Mouse (Mus musculus) thymus, postnatal 25 days (tissue): ENCODE results near the gene Astn2.

Source experiments
- DNase-seq: peaks from one replicate; pipeline ENCODE4 v3.0.0; 2022

Gene Astn2

GRCm38 (mm10) chr4:66310315-66311020 lies 93.9 kb downstream of the Astn2 start:
- DNase-seq, result no peak

- DNase-seq, result no peak
These were observed 98.0 kb downstream of the Astn2 start for GRCm38 (mm10) chr4:66306377-66306776.

DNA sequence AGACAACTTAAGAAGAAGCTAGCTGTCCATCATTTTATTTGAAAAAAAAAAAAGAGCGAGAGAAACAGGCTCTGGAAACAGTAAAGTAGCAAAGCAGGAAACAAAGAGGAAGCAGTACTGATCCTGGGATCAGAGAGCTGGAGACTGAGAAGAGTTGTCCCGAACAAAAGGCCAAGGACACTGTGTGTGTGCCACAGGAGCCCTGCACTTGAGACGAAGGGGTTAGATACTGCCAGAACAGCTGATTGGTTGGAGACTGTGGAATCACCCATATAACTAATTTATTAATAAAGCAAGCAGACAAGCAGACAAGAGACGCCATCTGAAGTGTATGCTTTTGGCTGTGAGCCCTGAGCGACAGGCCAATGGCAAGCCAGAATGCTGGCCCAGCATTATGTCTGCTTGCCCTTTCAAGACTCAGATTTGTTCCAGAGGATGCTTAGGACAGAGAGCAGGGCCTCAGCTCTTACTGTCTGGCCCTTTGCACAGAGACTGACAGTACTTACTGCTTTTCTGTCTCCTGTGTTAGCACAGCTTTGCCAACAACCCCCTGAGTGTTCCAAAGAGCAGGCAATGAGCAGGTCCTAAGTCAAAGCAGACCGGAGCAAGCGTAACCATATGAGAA lies 101.6 kb downstream of the Astn2 start:
- DNase-seq, result no peak

GRCm38 (mm10) chr4:66285034-66285433 lies 119.4 kb downstream of the Astn2 start:
- no peak for DNase-seq

GRCm38 (mm10) chr4:66276096-66276495 lies 128.3 kb downstream of the Astn2 start:
- no peak for DNase-seq

GRCm38 (mm10) chr4:66271550-66272117 lies 132.8 kb downstream of the Astn2 start:
- no peak for DNase-seq

DNA sequence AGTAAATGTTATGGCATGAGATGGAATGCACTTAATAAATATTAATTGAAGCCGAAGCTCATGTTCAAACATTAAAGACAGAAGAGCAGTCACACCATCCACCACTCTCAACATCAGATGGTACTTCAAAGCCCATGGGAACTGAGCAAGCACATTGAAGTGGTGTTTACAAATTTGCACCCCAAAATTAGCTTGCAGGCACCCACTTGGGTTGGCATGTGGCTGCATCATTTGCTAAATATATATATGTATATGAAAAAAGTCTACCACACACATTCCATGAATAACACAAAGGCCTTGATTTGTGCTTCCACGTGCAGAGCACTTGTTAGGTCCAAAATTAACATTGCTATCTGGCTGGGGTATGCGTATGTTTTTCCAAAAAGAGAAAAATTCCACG lies 140.4 kb downstream of the Astn2 start:
- DNase-seq, result no peak

DNA sequence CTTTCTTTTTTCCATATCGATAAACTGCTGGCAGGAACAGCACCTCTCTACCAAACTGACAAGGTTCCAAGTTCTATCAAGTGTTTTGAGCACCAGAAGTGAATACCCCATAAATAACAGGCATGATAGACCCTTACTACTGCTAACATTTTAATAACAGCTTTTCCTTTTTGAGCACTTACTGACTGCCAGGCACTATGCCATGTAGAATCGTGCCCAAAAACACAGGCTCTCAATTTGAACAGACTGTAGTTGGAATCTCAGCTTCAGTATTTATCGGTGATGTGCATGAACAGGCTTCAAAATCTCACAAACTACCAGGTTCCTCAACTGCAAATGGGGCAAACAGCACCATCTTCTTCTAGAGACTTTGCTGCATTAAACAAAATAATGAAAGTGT lies 143.1 kb downstream of the Astn2 start:
- no peak for DNase-seq

GRCm38 (mm10) chr4:66258905-66259304 lies 145.5 kb downstream of the Astn2 start:
- DNase-seq, result no peak

- DNase-seq, result no peak
These were observed 149.5 kb downstream of the Astn2 start for GRCm38 (mm10) chr4:66254695-66255492.

- no peak for DNase-seq
These were observed 155.9 kb downstream of the Astn2 start for GRCm38 (mm10) chr4:66248521-66248920.

GRCm38 (mm10) chr4:66242683-66243082 lies 161.7 kb downstream of the Astn2 start:
- no peak for DNase-seq

DNA sequence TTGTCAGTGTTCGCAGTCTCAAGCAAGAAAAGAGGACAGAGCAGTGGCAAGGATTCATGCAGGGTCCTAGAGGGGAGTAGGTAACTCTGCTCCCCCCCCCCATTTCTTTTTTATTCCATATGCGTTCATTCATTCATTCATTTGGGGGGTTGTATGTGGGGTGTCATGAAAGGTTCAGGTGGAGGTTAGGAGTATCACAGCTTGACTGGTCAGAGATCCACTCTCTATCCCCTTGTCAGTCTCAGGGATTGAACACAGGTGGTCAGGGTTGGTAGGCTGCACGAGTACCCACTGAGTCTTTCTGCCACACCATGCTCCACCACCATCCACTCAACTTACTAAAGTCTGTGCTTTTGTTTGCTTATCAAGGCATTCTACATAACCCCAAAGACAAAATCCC lies 171.6 kb downstream of the Astn2 start:
- DNase-seq, result no peak

- DNase-seq, result no peak
These were observed 172.1 kb downstream of the Astn2 start for GRCm38 (mm10) chr4:66232350-66232749.

- DNase-seq, result no peak
These were observed 173.7 kb downstream of the Astn2 start for GRCm38 (mm10) chr4:66230735-66231134.

- no peak for DNase-seq
These were observed 181.7 kb downstream of the Astn2 start for GRCm38 (mm10) chr4:66222602-66223317.

DNA sequence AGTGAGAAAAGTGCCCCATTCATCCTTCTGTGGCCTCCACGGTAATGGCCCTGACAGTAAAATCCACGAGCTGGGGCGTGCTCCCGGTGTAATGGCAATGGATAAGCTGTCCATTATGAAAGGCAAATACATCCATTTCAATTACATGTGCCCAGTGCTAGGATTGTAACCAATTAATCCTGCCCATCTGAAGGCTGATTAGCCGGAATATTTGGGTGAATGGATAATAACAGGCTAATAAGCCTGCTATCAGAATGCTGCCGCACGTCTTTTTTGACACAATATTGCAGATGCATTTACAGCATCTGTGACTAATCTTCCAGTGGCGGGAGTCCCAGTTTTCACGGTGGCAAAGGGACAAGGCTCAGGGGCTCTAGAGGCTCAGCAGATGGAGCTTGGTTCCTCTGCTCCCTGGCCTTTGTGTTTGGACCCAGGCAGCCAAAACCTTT lies 189.2 kb downstream of the Astn2 start:
- DNase-seq, result no peak

GRCm38 (mm10) chr4:66189636-66190035 lies 214.8 kb downstream of the Astn2 start:
- DNase-seq, result no peak

DNA sequence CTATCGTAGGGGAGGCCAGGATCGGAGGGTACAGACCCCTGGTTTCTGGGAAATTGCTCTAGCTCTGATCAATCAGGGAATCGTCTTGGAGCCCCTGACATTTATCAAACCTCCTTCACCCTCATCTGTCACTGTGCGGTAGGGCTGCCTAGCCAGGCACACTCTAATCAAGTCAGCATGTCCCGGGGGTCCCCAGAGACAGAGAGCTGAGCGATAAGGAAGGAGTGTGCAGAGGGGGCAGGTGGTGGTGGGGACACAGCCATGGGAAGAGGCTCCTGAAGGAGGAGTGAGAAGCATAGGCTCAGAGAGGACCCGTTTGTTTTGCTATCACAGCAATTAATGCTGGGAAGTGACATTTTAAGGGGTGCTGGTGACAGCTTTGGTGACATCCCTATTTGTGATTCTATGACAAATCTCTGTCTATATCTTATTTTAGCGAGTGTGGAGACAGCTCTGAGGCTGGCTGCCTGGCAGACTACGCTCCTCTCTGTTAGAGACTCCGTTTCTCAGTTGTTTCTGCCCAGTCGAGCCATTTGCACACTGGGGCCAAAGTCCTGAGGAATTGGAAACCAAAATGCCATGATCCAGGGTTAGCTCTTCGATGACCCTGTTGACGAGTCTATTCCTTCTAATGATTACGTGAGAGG lies 228.4 kb downstream of the Astn2 start:
- DNase-seq, result no peak

DNA sequence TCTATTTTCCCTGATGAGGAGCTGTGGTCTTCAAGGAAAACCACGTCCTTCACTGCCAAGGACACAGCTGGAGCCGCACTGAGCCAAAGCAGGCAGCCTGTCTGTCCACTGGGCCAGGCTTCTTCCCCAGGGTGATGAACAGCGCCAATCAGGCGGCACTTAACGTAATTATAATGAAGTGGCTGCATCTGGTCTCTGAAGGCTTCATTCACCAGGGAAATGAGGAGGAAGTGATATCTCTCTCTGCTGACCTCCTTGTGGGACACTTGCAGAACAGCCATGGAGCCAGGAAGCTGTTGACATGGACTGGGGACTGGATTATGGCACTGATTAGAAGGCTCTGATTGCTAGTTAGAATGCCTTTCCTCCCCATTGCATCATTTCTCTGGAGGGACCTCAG lies 232.8 kb downstream of the Astn2 start:
- no peak for DNase-seq

DNA sequence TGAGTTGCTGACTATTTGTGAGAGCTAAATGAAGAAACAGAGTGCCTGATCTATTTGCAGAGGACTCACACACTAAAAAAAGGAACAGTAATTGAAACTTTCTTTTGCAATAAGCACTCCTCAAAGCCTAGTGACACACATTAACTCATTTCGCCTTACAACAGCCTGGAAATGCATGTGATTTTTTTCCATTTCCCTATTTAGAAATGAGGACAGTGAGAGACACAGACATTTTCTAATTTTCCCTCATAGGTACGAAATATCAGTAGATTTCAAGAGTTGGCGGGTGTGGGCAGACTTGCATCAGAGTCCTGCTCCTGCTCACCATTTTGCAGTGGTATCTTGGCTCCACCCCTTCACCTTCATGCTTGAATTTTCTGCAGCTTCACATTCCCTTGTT lies 233.6 kb downstream of the Astn2 start:
- no peak for DNase-seq

- no peak for DNase-seq
These were observed 234.9 kb downstream of the Astn2 start for GRCm38 (mm10) chr4:66169485-66169884.
